Mouse (Mus musculus) thymus, adult 18-20 months (tissue): ENCODE results near the gene Itpkb.

ENCODE experiments used
- DNase-seq, 2 experiments: peaks; one replicate each; pipeline ENCODE4 v3.0.0; 2022; ENCODE audit warnings: mixed read lengths in 2 of 2

The Itpkb gene

DNA sequence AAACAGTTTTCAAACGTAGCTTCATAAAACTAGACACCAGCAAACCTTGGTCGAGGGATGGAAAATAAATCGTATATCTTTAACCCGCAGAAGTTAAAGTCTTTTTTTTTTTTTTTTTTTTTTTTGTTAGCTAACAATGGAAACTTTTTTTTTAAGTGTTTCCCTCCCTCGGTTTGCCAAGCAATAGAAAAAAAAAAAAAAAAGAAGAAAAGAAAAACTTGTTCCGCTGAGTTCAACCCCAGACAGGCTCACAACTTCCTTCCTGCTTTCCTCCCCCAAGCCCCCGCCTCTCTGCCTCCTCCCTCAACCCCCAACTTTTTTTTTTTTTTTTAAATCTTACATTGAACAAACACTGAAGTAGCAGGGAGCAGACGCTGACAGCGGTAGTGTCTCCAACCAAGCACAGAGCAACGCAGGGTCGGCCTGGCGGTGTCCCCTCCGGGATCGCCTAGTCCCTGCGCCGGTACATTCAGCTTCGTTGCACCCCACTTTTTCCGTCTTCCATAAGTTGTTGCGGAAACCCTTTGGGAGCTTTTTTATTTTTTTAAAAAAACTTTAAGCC, at the start of gene Itpkb:
TSS of gene Itpkb (plus strand) at position 341 of the 562 bp plus-strand sequence.
- DNase-seq = peak; percentile 75 to 88

DNA sequence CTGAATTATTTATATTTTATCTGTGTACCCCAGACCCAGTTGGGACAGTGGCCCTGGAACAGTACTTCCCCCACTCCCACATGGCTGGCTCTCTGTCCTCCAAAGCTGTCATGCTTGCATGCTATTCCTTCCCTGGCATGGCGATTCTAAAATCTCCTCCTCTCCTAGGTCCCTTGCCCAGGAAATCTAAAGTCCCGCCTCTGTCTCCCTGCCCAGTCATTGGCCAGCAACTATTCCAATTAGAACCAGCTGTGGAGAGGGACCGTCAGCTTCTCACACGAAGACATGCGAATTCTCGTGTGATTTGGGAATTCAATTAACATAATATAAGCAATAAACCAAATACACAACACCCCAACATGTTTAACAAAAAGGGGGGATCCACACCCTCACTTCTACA, 47.7 kb upstream of the Itpkb start:
- no peak for DNase-seq

DNA sequence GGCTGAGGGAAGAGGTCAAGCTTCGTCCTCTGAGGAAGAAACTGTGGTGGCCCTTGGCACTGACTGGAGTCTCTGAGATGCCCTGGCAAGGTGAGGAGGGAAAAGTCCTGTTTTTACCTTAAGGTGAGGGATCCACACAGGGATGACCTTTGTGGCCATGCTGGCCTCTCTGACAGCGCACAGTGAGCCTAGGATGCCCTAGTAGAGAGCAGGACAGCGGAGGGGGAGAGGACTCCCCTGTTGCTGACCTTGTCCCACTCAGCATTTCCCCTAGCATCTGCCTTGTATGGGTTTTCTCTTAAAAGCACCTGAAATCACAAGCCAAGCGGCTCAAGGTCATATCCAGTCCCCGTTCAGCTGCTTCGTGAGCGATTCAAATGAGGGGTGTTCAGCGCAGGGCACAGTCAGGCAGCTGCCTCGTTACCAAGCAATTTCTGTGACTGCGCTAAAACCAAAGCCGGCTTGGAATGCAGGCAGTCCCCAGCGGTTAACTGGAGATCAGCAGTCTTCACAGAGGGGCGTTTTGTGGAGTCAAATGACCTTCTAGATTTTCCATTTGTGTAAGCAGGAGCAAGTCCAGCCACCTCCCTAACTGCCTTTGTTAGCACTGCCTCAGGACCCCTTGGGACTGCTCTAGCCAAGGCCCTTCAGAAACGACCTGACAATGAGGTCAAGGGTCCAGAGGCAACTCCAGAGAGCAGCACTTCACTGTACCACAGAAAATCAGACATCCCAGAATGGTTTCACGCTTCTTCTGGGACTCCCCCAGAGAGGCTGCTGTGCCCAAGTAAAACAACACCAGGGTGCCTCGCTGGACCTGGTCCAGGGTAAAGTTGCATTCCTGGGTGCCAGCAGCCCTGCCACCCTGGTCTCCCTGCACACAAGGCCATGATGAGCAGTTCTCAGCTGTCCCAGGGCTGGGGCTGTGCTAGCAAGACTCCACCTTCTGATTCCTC, 46.2 kb upstream of the Itpkb start:
- no peak for DNase-seq

DNA sequence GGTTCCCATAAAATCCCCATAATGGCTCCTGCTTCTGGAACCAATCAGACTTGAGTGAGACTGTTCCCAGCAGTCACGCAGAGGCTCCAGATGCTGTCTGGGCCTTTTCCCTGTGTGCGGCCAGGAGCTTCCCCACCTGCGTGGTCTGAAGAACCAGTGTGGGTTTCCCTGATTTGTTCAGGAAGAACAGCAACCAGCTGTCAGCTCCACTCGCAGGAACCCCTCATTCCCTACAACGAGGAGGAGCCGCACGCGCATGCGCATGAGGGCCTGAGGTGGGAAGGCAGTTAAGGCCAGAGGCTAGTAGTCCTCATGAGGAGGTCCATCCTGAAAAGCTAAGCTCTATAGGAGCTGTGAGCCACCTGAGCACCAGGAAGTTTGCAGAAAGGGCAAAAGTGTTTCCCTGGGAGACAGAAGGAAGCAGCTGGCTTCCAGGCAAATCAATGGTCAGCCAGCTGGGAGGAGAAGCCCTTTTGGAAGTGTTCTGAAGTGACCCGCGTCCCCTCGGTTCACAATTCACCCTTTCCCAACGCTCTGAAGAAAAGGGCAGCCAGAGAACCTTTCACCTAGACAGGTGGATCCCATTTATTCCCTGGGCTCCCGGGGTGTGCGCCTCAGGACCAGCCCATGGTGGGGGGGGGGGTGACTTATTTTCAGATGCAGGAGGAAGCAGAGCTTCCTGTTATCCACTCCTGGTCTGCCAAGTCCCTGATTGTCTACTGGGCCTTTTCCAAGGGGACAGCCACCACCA, 44.0 kb upstream of the Itpkb start:
- no peak for DNase-seq

DNA sequence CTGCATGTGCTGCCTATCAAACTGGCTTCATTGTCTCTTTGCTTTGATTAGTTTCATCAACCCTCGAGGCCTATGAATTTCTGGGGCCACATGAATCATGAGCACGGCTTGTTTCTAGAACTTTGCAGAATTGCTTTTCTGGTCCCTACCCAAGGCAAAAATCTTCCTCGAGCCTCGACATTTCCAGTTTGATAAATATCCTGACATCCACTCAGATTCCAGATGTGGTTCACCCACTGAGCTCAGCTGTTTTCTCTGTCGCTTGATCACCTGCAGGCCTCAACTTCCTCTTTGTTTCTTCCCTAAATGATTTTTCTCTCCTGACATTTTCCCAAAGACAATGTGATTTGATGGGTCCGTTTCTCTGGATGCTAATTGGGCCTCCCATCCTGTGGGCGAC, 42.1 kb upstream of the Itpkb start:
- no peak for DNase-seq

DNA sequence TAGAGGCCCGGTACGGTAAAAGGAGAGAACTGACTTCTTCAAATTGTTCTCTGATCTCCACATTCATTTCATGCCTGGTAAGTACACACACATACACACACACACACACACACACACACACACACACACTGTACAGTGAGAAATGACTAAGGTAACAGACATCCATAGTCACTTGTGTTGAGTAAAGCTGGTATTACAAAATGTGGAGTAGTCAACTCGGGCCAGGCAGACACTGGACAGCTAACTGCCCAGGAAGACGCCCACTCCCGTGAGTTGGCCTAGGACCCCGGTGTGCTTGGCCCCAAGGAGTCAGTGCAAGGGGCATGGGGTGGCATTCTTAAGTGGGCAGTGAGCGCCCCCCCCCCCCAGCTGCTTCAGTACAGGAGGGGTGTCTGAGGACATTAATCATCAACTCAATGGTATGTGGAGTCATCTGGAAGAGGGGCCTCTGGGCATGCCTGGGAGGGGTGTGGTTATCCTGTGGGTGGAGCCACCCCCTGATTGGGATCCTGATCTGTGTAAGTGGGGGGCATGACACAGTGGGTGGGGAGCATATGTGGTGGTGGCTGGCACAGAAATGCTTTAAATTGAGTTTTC, 41.3 kb upstream of the Itpkb start:
- DNase-seq = no peak

DNA sequence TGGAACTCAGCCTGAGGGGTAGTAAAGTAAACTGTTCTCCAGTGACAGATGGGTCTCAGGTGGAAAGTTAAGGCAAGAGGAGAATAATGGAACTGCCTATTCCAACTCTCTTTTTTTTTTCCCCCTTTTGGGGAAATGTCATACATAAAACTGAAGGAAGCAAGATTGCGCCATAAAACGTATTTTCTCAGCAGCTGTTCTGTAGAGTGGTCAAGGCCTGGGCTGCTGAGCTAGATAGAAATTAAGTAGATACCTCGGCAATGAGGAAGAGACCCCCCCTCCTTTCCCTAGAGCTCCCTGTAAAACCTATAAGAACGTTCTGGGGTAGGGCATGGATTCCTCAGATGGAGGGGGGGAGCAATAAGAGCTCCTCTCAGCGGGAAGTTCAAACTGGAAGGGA, 40.5 kb upstream of the Itpkb start:
- no peak for DNase-seq

DNA sequence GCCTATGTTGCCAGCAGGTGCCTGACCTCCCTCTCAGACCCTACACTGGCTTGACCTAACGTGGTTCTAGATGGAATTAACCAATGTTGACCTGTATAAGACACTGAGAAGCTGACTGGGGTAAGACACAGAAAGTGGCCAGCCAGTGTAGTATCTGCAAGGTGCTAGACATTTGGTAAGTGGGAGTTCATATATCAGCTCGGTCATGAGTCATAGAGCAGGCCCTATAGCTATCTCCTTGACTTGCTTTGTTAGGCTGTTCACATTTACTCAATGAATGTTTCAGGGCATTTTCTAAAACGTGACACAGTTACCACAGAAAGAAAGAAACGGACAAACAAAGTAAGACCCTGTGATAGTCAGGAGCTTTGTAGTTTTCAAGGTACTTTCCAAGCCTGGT, 39.9 kb upstream of the Itpkb start:
- DNase-seq = no peak

DNA sequence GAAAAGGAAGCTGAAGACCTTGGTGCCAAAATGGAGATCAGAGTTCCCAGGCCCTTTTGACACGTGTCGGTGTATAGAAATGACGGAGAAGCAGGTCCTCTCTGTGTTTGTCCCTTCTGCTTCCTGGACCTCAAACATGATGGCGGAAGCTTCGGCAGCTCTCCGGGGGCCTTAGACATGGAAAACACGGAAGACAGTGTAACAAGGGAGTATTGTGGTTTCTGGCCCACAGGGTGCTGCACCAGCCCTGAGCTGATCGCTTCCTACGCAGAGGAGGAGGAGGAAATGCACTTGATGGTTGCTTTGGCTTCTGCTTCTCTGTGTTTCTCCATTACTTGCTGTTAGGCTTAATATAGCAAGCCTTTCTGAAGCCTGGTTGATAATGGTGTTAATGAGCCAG, 34.2 kb upstream of the Itpkb start:
- DNase-seq = peak in 1 of 2 experiments; percentile 29

DNA sequence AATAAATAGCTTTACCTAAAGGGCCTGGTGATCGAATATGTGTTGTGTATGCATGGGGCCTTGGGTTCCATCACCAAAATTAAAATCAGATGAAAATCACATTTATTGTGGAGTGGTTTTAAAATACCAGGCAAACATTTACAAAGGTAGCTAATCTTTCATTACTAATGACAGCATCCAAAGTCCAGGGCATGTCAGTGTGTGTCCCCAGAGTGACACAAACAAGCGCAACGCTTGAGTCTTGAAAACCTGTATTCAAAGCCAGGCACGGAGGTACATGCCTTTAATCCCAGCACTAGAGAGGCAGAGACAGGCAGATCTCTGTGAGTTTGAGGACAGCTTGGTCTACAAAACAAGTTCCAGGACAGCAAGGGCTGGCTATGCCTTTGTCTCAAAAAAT, 30.6 kb upstream of the Itpkb start:
- DNase-seq = no peak

DNA sequence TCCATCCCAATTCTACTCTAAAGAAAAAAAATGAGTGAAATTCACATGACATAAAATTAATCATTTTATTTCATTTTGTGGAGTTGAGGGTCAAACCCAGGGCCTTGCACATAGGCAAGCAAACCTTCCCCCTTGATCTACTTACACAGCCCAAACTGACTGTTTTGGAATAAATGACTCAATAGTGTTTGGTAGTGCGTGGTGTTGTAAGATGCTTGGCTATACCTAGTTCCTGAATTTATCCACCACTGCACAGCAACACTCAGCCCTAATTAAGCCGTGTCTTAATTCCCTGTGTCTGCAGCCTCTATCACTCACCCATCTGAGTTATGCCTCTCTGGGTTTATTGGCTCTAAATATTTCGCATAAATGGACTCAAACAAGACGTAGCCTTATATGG, 30.0 kb upstream of the Itpkb start:
- DNase-seq = no peak

DNA sequence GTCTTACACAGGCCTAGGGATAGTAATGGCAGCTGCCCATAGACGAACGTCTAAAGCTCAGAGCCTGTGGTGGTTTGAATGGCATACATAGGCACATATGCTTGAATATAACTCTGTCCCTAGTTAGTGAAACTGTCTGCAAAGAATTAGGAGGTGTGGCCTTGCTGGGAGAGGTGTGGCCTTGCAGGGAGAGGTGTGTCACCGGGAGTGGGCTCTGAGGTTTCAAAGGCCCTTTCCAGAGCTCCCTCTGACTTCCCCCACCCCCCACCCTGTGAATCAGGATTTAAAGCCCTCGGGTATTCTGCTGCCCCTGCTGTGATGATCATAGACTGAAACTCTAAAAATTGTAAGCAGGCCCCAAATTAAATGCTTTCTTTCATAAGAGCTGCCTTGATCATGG, 29.3 kb upstream of the Itpkb start:
- no peak for DNase-seq

DNA sequence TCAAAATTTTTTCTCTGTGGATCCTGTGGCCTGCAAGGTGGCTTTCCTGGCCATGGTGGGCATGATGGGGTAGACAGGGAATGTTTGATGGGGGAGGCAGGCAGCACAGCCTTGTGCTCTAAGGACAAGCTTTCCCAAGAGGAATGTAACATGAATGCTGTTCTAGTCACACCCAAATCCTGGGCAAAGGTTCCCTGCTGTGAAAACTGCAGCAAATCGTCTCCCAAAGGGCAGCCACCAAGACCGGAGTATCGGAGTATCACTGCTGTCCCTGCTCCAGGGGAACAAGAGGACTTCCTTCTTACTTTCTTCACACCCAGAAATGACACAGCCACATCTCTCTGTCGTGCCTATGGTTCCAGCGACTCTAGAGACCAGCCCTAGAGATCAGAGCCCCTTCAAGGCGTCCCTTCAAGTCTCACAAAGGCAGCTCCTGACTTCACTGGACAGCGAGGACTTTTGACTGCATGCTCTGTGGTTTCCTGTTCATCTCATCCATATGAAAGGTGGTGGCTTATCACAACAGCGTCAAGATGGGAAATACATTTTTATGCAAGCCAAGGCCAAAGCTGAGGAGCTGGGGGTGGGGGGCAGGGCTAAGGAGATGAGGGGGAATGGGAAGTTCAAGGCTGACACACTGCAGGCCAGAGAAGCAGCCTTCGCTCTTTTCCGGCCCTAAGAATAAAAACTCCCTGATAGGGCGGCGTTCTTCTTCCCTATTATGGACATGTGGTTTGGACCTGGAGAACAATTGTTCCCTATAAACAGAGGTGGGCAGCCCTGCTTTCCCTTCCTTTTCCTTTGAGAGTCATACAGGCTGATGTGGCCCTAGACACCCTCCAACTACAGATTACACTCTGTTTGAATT, 27.8 kb upstream of the Itpkb start:
- no peak for DNase-seq

DNA sequence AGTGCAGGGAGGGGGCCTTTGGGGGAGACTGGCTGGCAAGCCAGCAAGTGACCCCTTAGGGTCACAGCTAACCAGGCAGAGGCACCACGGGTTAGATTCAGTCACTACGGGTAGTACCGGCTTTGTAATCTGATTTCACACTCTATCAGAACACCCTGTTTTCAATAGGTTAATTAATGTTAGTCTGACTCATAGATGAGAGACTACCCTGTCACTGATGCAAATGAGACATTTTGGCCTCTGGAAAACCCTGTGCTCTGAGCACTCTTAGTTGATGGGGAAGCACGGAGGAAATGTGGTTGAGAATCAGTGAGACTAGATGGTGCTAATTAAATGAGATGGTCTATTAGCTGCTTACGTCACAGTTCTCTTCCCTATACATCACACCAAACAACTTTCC, 26.7 kb upstream of the Itpkb start:
- no peak for DNase-seq

DNA sequence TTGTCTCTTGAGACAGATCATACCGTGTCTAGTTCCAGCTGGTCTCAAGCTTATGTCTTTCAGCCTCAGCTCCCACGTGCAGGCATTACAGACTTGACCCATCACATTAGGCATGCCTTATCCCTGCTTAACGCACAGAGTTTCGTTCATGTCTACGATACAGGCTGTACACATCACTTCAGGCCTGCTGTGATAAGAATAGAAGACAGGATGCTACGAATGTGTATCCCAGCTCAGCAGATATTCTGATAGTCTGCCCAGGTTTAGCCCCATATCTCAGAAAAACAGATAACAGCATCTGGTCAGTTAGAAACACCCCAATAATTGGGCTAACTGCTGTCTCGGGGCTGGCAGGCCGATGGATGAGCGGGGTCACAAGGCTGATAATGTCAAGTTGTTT, 23.4 kb upstream of the Itpkb start:
- no peak for DNase-seq

DNA sequence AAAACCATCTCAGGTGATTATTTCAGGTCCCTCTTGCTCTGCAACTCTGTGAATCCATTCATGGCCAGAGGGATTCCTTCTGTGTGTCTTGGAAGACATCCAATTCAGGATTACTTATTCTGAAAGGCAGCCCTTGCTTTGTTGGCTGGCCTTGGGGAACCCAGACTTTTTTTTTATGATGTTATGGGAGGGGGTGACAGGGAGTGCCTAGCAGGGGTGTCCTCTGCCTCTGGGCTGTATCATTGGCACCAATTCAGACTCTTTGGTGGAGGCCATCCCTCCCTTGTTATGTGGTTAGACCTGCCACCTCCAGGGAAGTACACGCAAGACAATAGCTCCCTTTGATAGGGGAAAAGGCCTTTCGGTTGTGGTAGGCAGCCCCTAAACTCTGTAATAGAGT, 22.6 kb upstream of the Itpkb start:
- no peak for DNase-seq

DNA sequence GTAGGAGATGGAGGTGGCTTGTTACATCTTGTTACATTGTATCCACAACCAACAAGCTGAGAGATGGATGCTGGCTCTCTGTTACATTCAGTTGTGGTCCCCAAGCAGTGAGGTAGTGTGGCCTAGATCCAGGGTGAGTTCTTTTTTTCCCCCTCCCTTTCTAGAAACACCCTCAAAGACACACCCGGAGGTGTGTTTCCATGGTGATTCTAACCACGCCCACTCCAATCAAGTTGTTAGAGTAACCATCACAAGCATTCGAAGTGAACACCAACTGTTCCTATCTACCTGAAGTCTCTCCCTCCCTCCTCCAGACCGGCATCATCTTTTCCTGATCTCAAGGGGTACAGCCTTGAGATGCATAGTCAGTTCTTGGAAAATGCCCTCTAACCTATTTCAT, 21.4 kb upstream of the Itpkb start:
- no peak for DNase-seq

DNA sequence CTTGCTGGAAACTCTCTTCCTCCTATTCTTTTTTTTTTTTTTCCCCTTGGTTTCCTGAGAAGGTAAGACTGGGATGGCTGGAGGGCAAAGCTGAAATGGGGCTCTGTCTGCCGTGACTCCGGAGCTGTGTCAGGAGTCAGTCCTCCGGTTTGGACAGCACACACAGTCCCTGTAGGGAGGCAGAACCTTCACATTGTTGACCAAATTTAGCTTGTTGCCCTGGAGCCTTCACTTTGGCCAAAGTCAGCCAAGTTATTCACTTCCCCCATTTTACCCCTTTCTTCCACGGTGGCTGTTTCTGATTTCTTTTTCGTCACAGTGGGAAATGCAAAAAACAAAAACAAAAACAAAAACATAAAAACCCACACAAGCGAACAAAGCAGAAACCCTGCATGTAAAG, 18.0 kb upstream of the Itpkb start:
- no peak for DNase-seq

DNA sequence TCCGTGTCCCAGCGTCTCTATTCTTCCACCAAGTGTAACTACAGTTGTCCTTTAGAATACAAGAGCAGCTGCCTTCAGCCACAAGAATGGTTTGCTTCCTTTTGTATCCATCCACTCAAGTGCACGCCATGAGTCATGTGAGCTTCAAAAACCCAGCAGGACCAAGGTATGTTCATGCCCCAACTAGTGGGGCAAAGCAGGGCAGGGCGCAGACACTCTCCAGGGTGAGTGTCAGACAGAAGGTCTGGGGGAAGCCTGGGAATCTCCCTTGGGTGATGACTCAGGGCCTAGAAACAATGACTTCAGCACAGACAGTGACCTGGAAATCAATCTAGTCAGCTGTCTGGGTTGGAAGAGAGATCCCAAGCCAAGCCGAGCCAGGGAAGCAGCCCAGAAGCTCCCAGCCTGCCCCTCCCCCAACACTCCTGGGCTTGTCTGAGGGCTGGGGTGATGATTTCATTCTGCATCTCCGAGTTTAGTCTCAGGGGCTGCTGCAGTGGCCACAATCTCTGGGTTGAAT, 17.4 kb upstream of the Itpkb start:
- DNase-seq = no peak

DNA sequence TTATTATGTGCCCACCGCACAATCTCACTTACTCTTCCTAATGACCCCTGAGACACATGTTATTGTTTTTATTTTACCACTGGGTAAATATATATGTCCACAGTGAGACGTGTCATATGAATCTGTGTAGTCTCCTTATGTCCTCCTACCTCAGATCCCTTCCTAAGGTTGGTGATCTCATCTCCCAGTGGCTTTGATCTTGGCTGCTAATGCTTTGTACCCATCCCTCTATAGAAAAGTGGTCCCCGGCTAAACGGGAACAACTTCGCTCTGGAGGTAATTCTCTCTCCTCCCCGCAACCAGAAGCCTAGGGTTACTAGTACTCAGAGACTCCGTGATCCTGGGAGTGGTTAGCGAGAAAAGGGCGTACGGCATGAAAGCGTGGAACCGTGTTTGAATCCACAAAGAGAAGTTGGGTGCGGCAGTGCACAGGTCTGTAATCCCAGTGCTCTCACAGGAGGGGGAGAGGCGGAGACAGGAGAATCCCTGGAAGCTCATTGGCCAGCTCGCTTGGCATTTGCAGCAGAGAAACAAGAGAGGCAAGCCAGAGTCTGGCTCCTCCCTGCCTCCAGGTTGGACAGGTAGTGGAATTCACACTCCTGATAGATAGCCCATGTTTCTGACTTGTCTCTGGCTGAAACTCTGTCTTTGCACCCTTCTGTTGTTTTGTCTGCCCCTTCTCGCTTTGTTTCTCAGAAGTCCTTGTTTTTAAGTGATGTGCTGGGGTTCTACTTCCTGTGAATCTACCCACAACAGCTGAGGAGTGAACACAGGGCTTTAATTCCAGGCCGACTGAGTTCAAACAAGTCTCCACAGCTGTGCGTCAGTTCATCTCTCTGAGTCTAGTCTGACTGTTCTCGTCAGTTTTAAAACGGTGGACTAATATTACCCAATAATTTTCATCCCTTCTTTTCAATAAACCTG, 16.5 kb upstream of the Itpkb start:
- peak in 1 of 2 experiments; percentile 63 for DNase-seq

DNA sequence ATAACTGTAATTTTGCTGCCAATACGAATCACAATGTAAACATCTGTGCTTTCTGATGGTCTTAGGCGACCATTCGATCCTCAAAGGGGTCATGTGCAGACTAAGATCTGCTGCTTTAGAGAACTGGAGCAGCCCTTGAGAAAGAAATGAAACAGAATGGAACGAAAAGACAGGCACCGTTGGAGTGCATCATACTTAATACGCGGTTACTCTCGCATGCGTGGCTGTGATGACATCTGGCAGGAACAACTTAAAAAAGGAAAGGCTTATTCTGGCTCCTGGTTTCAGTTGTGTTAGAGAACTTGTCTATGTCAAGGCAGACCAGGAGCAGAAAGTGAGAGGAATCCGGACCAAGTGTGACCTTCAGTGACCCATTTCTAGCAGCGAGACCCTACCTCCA, 15.6 kb upstream of the Itpkb start:
- DNase-seq = no peak
